Mouse (Mus musculus): ENCODE results near the gene Pde8b. TPM values are rescaled to one million over a fixed set of nuclear protein-coding genes. Genes with fewer than 3 reads are reported as not detected.
"Not testable (repeated sequence)": the region's sequence is repeated elsewhere in the genome, so short reads cannot be mapped to it uniquely, and the experiment has no call there.

Pde8b gene
- total RNA-seq, 2 experiments from 2014 or later: 2.1 to 2.8 TPM

GRCm38 (mm10) chr13:95222569-95223426 is 27.3 kb downstream of the Pde8b start:
- peak in 1 of 2 experiments; percentile 15 for DNase-seq
- intact Hi-C loops (cut with DNase I): no loop called here

- intact Hi-C loops (cut with DNase I): no loop called here
- no peak for DNase-seq
Measured at GRCm38 (mm10) chr13:95221882-95222568, 28.1 kb downstream of the Pde8b start.

GRCm38 (mm10) chr13:95215661-95216170 is 34.4 kb downstream of the Pde8b start:
- intact Hi-C loops (cut with DNase I); DNase-seq: not testable (repeated sequence)

GRCm38 (mm10) chr13:95212320-95212719 is 37.8 kb downstream of the Pde8b start:
- intact Hi-C loops (cut with DNase I): no loop called here
- DNase-seq: no peak

GRCm38 (mm10) chr13:95207301-95207700 is 42.8 kb downstream of the Pde8b start:
- intact Hi-C loops (cut with DNase I); DNase-seq: not testable (repeated sequence)

GRCm38 (mm10) chr13:95202151-95202758 is 47.9 kb downstream of the Pde8b start:
- no peak for DNase-seq
- intact Hi-C loops (cut with DNase I): no loop called here

- intact Hi-C loops (cut with DNase I): no loop called here
- no peak for DNase-seq
Measured at GRCm38 (mm10) chr13:95200817-95201216, 49.3 kb downstream of the Pde8b start.

GRCm38 (mm10) chr13:95200036-95200435 is 50.1 kb downstream of the Pde8b start:
- intact Hi-C loops (cut with DNase I): no loop called here

GRCm38 (mm10) chr13:95196106-95196705 is 53.9 kb downstream of the Pde8b start:
- intact Hi-C loops (cut with DNase I): no loop called here
- no peak for DNase-seq

More at GRCm38 (mm10) chr13:95200036-95200435, 50.1 kb downstream of the Pde8b start:
- no peak for DNase-seq

GRCm38 (mm10) chr13:95191951-95192350 is 58.2 kb downstream of the Pde8b start:
- DNase-seq: no peak
- intact Hi-C loops (cut with DNase I): no loop called here

- DNase-seq: no peak
- intact Hi-C loops (cut with DNase I): no loop called here
Measured at GRCm38 (mm10) chr13:95189111-95189510, 61.0 kb downstream of the Pde8b start.

GRCm38 (mm10) chr13:95187153-95187665 is 62.9 kb downstream of the Pde8b start:
- no peak for DNase-seq
- intact Hi-C loops (cut with DNase I): no loop called here

GRCm38 (mm10) chr13:95186741-95187035 is 63.4 kb downstream of the Pde8b start:
- DNase-seq: no peak
- intact Hi-C loops (cut with DNase I): no loop called here

- intact Hi-C loops (cut with DNase I): no loop called here
- DNase-seq: no peak
Measured at GRCm38 (mm10) chr13:95185891-95186740, 64.0 kb downstream of the Pde8b start.

GRCm38 (mm10) chr13:95183686-95184085 is 66.5 kb downstream of the Pde8b start:
- no peak for DNase-seq
- intact Hi-C loops (cut with DNase I): no loop called here

- intact Hi-C loops (cut with DNase I): no loop called here
- no peak for DNase-seq
Measured at GRCm38 (mm10) chr13:95180208-95180607, 69.9 kb downstream of the Pde8b start.

- intact Hi-C loops (cut with DNase I): no loop called here
- no peak for DNase-seq
Measured at GRCm38 (mm10) chr13:95177326-95177725, 72.8 kb downstream of the Pde8b start.

- intact Hi-C loops (cut with DNase I): no loop called here
- DNase-seq: no peak
Measured at GRCm38 (mm10) chr13:95176399-95176798, 73.7 kb downstream of the Pde8b start.

GRCm38 (mm10) chr13:95174253-95174652 is 75.9 kb downstream of the Pde8b start:
- no peak for DNase-seq
- intact Hi-C loops (cut with DNase I): no loop called here

- intact Hi-C loops (cut with DNase I): no loop called here
- DNase-seq: no peak
Measured at GRCm38 (mm10) chr13:95172346-95172745, 77.8 kb downstream of the Pde8b start.
